Mouse (Mus musculus) midbrain, embryonic 13.5 days (tissue): ENCODE data around the gene Pdhb. TPM values are rescaled to one million over a fixed set of nuclear protein-coding genes. Genes with fewer than 3 reads are reported as not detected.
"Not testable (repeated sequence)": the region's sequence is repeated elsewhere in the genome, so short reads cannot be mapped to it uniquely, and the experiment has no call there.

Source experiments
- ATAC-seq: fragments of 200-750 bp; cut with Nextera tagmentation; 2 replicates; pipeline ENCODE4 v1.8.0; 2017; ENCODE audit warnings: mild to moderate bottlenecking, moderate TSS enrichment, moderate library complexity
- H3K27ac ChIP-seq: fragments of 300-500 bp; sonication (generic); 2 replicates; pipeline ENCODE4 v1.5.1; 2015; ENCODE audit warnings: inconsistent platforms, mild to moderate bottlenecking, moderate library complexity
- H3K27me3 ChIP-seq: fragments of 300-500 bp; sonication (generic); 2 replicates; pipeline ENCODE4 v1.6.1; 2015; ENCODE audit warnings: mild to moderate bottlenecking, inconsistent platforms
- H3K36me3 ChIP-seq: fragments of 300-500 bp; sonication (generic); 2 replicates; pipeline ENCODE4 v1.6.1; 2015; ENCODE audit warnings: mild to moderate bottlenecking, inconsistent platforms
- H3K4me1 ChIP-seq: fragments of 300-500 bp; sonication (generic); replicated peaks from 2 replicates; pipeline ENCODE4 v1.6.1; 2015; ENCODE audit warnings: inconsistent platforms
- H3K4me2 ChIP-seq: fragments of 300-500 bp; sonication (generic); replicated peaks from 2 replicates; pipeline ENCODE4 v1.6.1; 2015; ENCODE audit warnings: moderate library complexity, mild to moderate bottlenecking, inconsistent platforms
- H3K4me3 ChIP-seq: fragments of 300-500 bp; sonication (generic); replicated peaks from 2 replicates; pipeline ENCODE4 v1.5.1; 2015; ENCODE audit warnings: mild to moderate bottlenecking, inconsistent platforms
- H3K9ac ChIP-seq: fragments of 300-500 bp; sonication (generic); replicated peaks from 2 replicates; pipeline ENCODE4 v1.6.1; 2015; ENCODE audit warnings: mild to moderate bottlenecking, inconsistent platforms
- H3K9me3 ChIP-seq: fragments of 300-500 bp; sonication (generic); 2 replicates; pipeline ENCODE4 v1.6.1; 2016; ENCODE audit warnings: mild to moderate bottlenecking, inconsistent platforms
- WGBS: fragments of 180-500 bp; shearing (Covaris S2); methylation state at CpG from one replicate; pipeline ENCODE4 v1.1.7; 2015; 5-methylcytosine and 5-hydroxymethylcytosine counted together
- polyA plus RNA-seq: library from polyadenylated mRNA; unstranded; fragments of >200 nt; fragmentation: Nextera tagmentation; extraction: Ambion mirVana; gene quantifications from 2 replicates; pipeline ENCODE4 v1.2.1, GENCODE M21; 2015

Gene Pdhb
- polyA plus RNA-seq, 1 experiment from 2014 or later, result 254 TPM

GRCm38 (mm10) chr14:8148842-8149241 lies 24.0 kb downstream of the Pdhb start:
- no peak for ATAC-seq
- WGBS, result 75% methylated on average over 8 of the region's 8 CpGs
- H3K27ac ChIP-seq, result no peak overlapping the region

GRCm38 (mm10) chr14:8146611-8147223 lies 26.1 kb downstream of the Pdhb start:
- Histone ChIP-seq H3K36me3 (peaks cover 76% of the 10 kb centered on the region), H3K27ac (no peak overlapping the region), H3K4me1 (no peaks in the 10 kb centered on the region), H3K9ac (no peak overlapping the region), H3K27me3 (no peaks in the 10 kb centered on the region), H3K4me2 (no peak overlapping the region), H3K9me3 (no peaks in the 10 kb centered on the region), H3K4me3 (no peak overlapping the region)
- WGBS, result 90% methylated on average over 10 of the region's 11 CpGs
- no peak for ATAC-seq

More at GRCm38 (mm10) chr14:8148842-8149241, 24.0 kb downstream of the Pdhb start:
- Histone ChIP-seq H3K36me3 (peaks cover 78% of the 10 kb centered on the region), H3K4me2 (no peak overlapping the region), H3K9me3 (no peaks in the 10 kb centered on the region), H3K9ac (no peak overlapping the region), H3K27me3 (no peaks in the 10 kb centered on the region), H3K4me1 (no peaks in the 10 kb centered on the region), H3K4me3 (no peak overlapping the region)

GRCm38 (mm10) chr14:8145594-8146558 lies 26.9 kb downstream of the Pdhb start:
- peaks cover 76% of the 10 kb centered on the region for H3K36me3 ChIP-seq
- no peak overlapping the region for H3K9ac ChIP-seq
- H3K9me3 ChIP-seq, result no peaks in the 10 kb centered on the region
- WGBS, result 90% methylated on average over 13 of the region's 13 CpGs
- no peaks in the 10 kb centered on the region for H3K27me3 ChIP-seq
- no peak overlapping the region for H3K4me3 ChIP-seq
- no peak overlapping the region for H3K4me2 ChIP-seq
- H3K4me1 ChIP-seq, result no peaks in the 10 kb centered on the region
- no peak for ATAC-seq
- no peak overlapping the region for H3K27ac ChIP-seq

DNA sequence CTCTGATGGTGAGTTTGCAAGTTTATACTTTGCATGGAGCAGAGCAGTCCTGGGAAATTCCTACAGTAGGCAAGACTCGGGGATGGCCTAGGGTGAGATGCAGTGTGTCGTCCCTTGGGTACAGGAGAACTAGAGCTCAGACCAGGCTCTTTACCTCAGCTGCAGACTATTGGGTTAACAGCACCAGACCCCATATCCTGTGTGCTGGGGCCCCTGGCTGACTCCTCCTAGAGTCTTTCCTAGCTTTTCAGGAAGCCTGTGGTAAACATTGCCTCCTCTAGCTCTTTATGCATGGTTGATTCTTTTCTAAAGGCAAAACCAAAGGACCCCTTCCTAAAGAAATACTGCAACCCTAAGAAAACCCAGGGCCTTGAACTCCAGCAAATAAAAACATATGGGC lies 31.7 kb downstream of the Pdhb start:
- Histone ChIP-seq H3K4me3 (no peak overlapping the region), H3K27ac (no peak overlapping the region), H3K4me2 (no peak overlapping the region), H3K4me1 (peaks cover 5% of the 10 kb centered on the region; the same call in 1 of the 2 replicates), H3K27me3 (no peaks in the 10 kb centered on the region), H3K9me3 (no peaks in the 10 kb centered on the region), H3K36me3 (peaks cover 66% of the 10 kb centered on the region), H3K9ac (no peak overlapping the region)
- no peak for ATAC-seq
- 59% methylated on average over 2 of the region's 2 CpGs for WGBS

- Histone ChIP-seq H3K27me3 (no peaks in the 10 kb centered on the region), H3K36me3 (peaks cover 56% of the 10 kb centered on the region), H3K27ac (0 out of 2 replicates have a peak overlapping the region, but pooled peaks have one; percentile 6), H3K4me2 (no peak overlapping the region), H3K9ac (no peak overlapping the region), H3K4me3 (no peak overlapping the region), H3K9me3 (no peaks in the 10 kb centered on the region), H3K4me1 (peaks cover 5% of the 10 kb centered on the region; the same call in 1 of the 2 replicates)
- 34% methylated on average over 23 of the region's 23 CpGs for WGBS
- 0 out of 2 replicates have a peak, but pooled peaks have one; percentile 58 for ATAC-seq
These were observed 32.8 kb downstream of the Pdhb start for GRCm38 (mm10) chr14:8139724-8140710.

- peaks cover 40% of the 10 kb centered on the region for H3K36me3 ChIP-seq
- 71% methylated on average over 3 of the region's 3 CpGs for WGBS
- no peak for ATAC-seq
These were observed 37.7 kb downstream of the Pdhb start for GRCm38 (mm10) chr14:8135130-8135529.

DNA sequence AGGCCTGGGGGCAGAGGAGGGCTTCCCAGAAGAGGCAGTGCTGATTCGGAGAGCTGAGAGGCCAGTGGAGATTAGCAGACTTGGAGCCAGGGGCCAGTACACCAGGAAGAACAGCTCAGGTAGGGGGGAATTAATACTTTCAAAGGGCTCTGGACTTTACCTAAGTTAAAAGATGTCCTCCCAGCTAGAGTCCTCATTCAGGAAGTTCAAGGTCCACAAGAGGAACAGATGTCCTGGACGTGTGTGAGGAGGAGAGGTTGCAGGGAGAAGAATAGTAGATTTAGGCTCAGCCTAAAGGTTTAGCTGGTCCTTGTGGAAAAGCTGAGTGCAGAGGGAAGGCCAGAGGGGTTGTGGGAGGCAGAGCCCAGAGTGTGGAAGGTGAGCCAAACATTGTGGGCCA lies 38.6 kb downstream of the Pdhb start:
- WGBS, result 69% methylated on average over 2 of the region's 2 CpGs
- ATAC-seq, result no peak

More at GRCm38 (mm10) chr14:8135130-8135529, 37.7 kb downstream of the Pdhb start:
- Histone ChIP-seq H3K27ac (no peak overlapping the region), H3K4me2 (no peak overlapping the region), H3K27me3 (no peaks in the 10 kb centered on the region), H3K4me3 (no peak overlapping the region), H3K9ac (no peak overlapping the region), H3K9me3 (no peaks in the 10 kb centered on the region), H3K4me1 (peaks cover 2% of the 10 kb centered on the region; the same call in 1 of the 2 replicates)

GRCm38 (mm10) chr14:8132789-8133188 lies 40.0 kb downstream of the Pdhb start:
- Histone ChIP-seq H3K27ac (no peak overlapping the region), H3K9ac (no peak overlapping the region), H3K36me3 (peaks cover 27% of the 10 kb centered on the region), H3K4me1 (no peaks in the 10 kb centered on the region), H3K9me3 (no peaks in the 10 kb centered on the region), H3K4me2 (no peak overlapping the region), H3K4me3 (no peak overlapping the region), H3K27me3 (no peaks in the 10 kb centered on the region)
- no peak for ATAC-seq
- WGBS, result 85% methylated on average over 8 of the region's 8 CpGs

More for the DNA sequence above, 38.6 kb downstream of the Pdhb start:
- Histone ChIP-seq H3K4me1 (no peaks in the 10 kb centered on the region), H3K27ac (no peak overlapping the region), H3K9me3 (no peaks in the 10 kb centered on the region), H3K27me3 (no peaks in the 10 kb centered on the region), H3K36me3 (peaks cover 35% of the 10 kb centered on the region), H3K4me2 (no peak overlapping the region), H3K4me3 (no peak overlapping the region), H3K9ac (no peak overlapping the region)

- 85% methylated on average over 5 of the region's 5 CpGs for WGBS
- Histone ChIP-seq H3K4me3 (no peak overlapping the region), H3K4me1 (no peaks in the 10 kb centered on the region), H3K9me3 (no peaks in the 10 kb centered on the region), H3K27me3 (no peaks in the 10 kb centered on the region), H3K4me2 (no peak overlapping the region), H3K36me3 (peaks cover 47% of the 10 kb centered on the region), H3K27ac (no peak overlapping the region), H3K9ac (no peak overlapping the region)
- no peak for ATAC-seq
These were observed 44.9 kb downstream of the Pdhb start for GRCm38 (mm10) chr14:8127971-8128370.

- H3K36me3 ChIP-seq, result peaks cover 40% of the 10 kb centered on the region
These were observed 48.6 kb downstream of the Pdhb start for GRCm38 (mm10) chr14:8124046-8124881.

GRCm38 (mm10) chr14:8123611-8124010 lies 49.2 kb downstream of the Pdhb start:
- peaks cover 40% of the 10 kb centered on the region for H3K36me3 ChIP-seq
- H3K4me1 ChIP-seq, H3K4me2 ChIP-seq, H3K9ac ChIP-seq, H3K27ac ChIP-seq, H3K4me3 ChIP-seq, ATAC-seq, H3K27me3 ChIP-seq, H3K9me3 ChIP-seq: not testable (repeated sequence)
- WGBS, result 96% methylated on average over 10 of the region's 10 CpGs

More at GRCm38 (mm10) chr14:8124046-8124881, 48.6 kb downstream of the Pdhb start:
- no peak for ATAC-seq
- Histone ChIP-seq H3K9ac (no peak overlapping the region), H3K4me1 (no peaks in the 10 kb centered on the region), H3K4me2 (no peak overlapping the region), H3K9me3 (no peaks in the 10 kb centered on the region), H3K4me3 (no peak overlapping the region), H3K27ac (no peak overlapping the region), H3K27me3 (no peaks in the 10 kb centered on the region)
- 86% methylated on average over 7 of the region's 7 CpGs for WGBS
